Mouse (Mus musculus) MEL (cell line): ENCODE results near the gene Hipk4. TPM values are rescaled to one million over a fixed set of nuclear protein-coding genes. Genes with fewer than 3 reads are reported as not detected.
A peak's percentile ranks its signal among the peaks of the same experiment; 100 is the strongest.

Experiments used
- DNase-seq: peaks from one replicate; pipeline ENCODE4 v3.0.0; 2011; ENCODE audit warnings: low read depth, low spot score
- H3K27ac ChIP-seq: 2 replicates; pipeline ENCODE4 v1.5.1; 2012; ENCODE audit warnings: low read depth, mild to moderate bottlenecking, control low read depth, low read length, moderate library complexity; ENCODE audit not compliant: control insufficient read depth
- H3K27me3 ChIP-seq, 2 experiments: fragments of 150-350 bp in 1 of 2; sonication (generic) in 1 of 2; 2 replicates each; pipeline ENCODE4 v1.6.1; 2012; ENCODE audit warnings: low read length in 2 of 2, mild to moderate bottlenecking in 2 of 2, improper control_type of control experiment in 1 of 2, moderate library complexity in 1 of 2; ENCODE audit not compliant: insufficient read depth in 2 of 2, control insufficient read depth in 1 of 2
- H3K36me3 ChIP-seq, 2 experiments: 2 replicates each; pipeline ENCODE4 v1.6.1; 2012 to 2014; ENCODE audit warnings: low read length in 2 of 2, improper control_type of control experiment in 1 of 2, inconsistent platforms in 1 of 2, mild to moderate bottlenecking in 1 of 2; ENCODE audit not compliant: insufficient read depth in 2 of 2, control insufficient read depth in 1 of 2
- H3K4me1 ChIP-seq, 2 experiments: fragments of 150-350 bp in 1 of 2; sonication (generic) in 1 of 2; 2 replicates each; pipeline ENCODE4 v1.6.1; 2012; ENCODE audit warnings: low read length in 2 of 2, improper control_type of control experiment in 1 of 2, mild to moderate bottlenecking in 1 of 2; ENCODE audit not compliant: insufficient read depth in 2 of 2, control insufficient read depth in 1 of 2
- H3K4me3 ChIP-seq, 2 experiments: fragments of 150-350 bp in 1 of 2; sonication (generic) in 1 of 2; 2 replicates each; pipeline ENCODE4 v1.5.1; 2012; ENCODE audit warnings: low read depth in 2 of 2, low read length in 2 of 2, mild to moderate bottlenecking in 2 of 2, moderate library complexity in 2 of 2, control low read depth in 1 of 2, improper control_type of control experiment in 1 of 2; ENCODE audit not compliant: control insufficient read depth in 1 of 2, insufficient read depth in 1 of 2
- H3K79me2 ChIP-seq: 2 replicates; pipeline ENCODE4 v1.6.1; 2012; ENCODE audit warnings: mild to moderate bottlenecking, low read length, moderate library complexity; ENCODE audit not compliant: control insufficient read depth, poor library complexity, insufficient read depth
- H3K9ac ChIP-seq: 2 replicates; pipeline ENCODE4 v1.6.1; 2012; ENCODE audit warnings: low read depth, mild to moderate bottlenecking, control low read depth, low read length, moderate library complexity; ENCODE audit not compliant: control insufficient read depth, poor library complexity, severe bottlenecking
- H3K9me3 ChIP-seq: fragments of 150-350 bp; sonication (generic); replicated peaks from 2 replicates; pipeline ENCODE4 v1.6.1; 2012; ENCODE audit warnings: mild to moderate bottlenecking, low read length, improper control_type of control experiment, moderate library complexity; ENCODE audit not compliant: insufficient read depth
- BHLHE40 ChIP-seq: IDR thresholded peaks from 2 replicates; pipeline ENCODE4 v1.6.1; 2012; ENCODE audit warnings: low read depth, mild to moderate bottlenecking, inconsistent platforms, low read length, improper control_type of control experiment, borderline replicate concordance
- CHD2 ChIP-seq: IDR thresholded peaks from 2 replicates; pipeline ENCODE4 v1.6.1; 2011; ENCODE audit warnings: low read length, improper control_type of control experiment
- CTCF ChIP-seq, 3 experiments: IDR thresholded peaks in 2 of 3; conservative IDR thresholded peaks in 1 of 3; 2 replicates each; pipeline ENCODE4 v1.5.1; 2011 to 2012; ENCODE audit warnings: low read length in 3 of 3, low read depth in 2 of 3, mild to moderate bottlenecking in 2 of 3, improper control_type of control experiment in 1 of 3, inconsistent platforms in 1 of 3, mixed read lengths in 1 of 3, moderate library complexity in 1 of 3; ENCODE audit not compliant: control insufficient read depth in 1 of 3, insufficient read depth in 1 of 3, poor library complexity in 1 of 3, severe bottlenecking in 1 of 3
- E2F4 ChIP-seq: IDR thresholded peaks from 2 replicates; pipeline ENCODE4 v1.6.1; 2011; ENCODE audit warnings: low read depth, low read length, improper control_type of control experiment, borderline replicate concordance
- ELF1 ChIP-seq: IDR thresholded peaks from 2 replicates; pipeline ENCODE4 v1.6.1; 2014; ENCODE audit warnings: low read depth, mild to moderate bottlenecking, inconsistent platforms, low read length, improper control_type of control experiment, moderate library complexity
- EP300 ChIP-seq, 2 experiments: IDR thresholded peaks; 2 replicates each; pipeline ENCODE4 v1.6.1; 2011; ENCODE audit warnings: improper control_type of control experiment in 2 of 2, low read length in 2 of 2, low read depth in 1 of 2, mild to moderate bottlenecking in 1 of 2
- ETS1 ChIP-seq: IDR thresholded peaks from 2 replicates; pipeline ENCODE4 v1.6.1; 2012; ENCODE audit warnings: low read depth, mild to moderate bottlenecking, inconsistent platforms, low read length, improper control_type of control experiment, moderate library complexity
- GABPA ChIP-seq: IDR thresholded peaks from 2 replicates; pipeline ENCODE4 v1.6.1; 2012; ENCODE audit warnings: low read depth, mild to moderate bottlenecking, inconsistent platforms, low read length, improper control_type of control experiment, moderate library complexity
- KAT2A ChIP-seq: conservative IDR thresholded peaks from 2 replicates; pipeline ENCODE4 v1.6.1; 2012; ENCODE audit warnings: low read depth, low read length, improper control_type of control experiment, inconsistent platforms
- MAFK ChIP-seq: IDR thresholded peaks from 2 replicates; pipeline ENCODE4 v1.6.1; 2011; ENCODE audit warnings: low read depth, mild to moderate bottlenecking, low read length, improper control_type of control experiment, borderline replicate concordance
- MAX ChIP-seq: IDR thresholded peaks from 2 replicates; pipeline ENCODE4 v1.6.1; 2011; ENCODE audit warnings: low read length, improper control_type of control experiment
- MAZ ChIP-seq: IDR thresholded peaks from 2 replicates; pipeline ENCODE4 v1.6.1; 2012; ENCODE audit warnings: low read depth, mild to moderate bottlenecking, inconsistent platforms, low read length, improper control_type of control experiment
- MXI1 ChIP-seq: IDR thresholded peaks from 2 replicates; pipeline ENCODE4 v1.6.1; 2011; ENCODE audit warnings: mild to moderate bottlenecking, low read depth, low read length, improper control_type of control experiment
- MYB ChIP-seq: IDR thresholded peaks from 2 replicates; pipeline ENCODE4 v1.6.1; 2011; ENCODE audit warnings: mild to moderate bottlenecking, low read depth, low read length, improper control_type of control experiment
- NELFE ChIP-seq: IDR thresholded peaks from 2 replicates; pipeline ENCODE4 v1.6.1; 2011; ENCODE audit warnings: low read depth, low read length, improper control_type of control experiment
- NRF1 ChIP-seq: IDR thresholded peaks from 2 replicates; pipeline ENCODE4 v1.6.1; 2014; ENCODE audit warnings: low read depth, mild to moderate bottlenecking, inconsistent platforms, low read length, improper control_type of control experiment, moderate library complexity; ENCODE audit not compliant: poor library complexity, insufficient read depth, severe bottlenecking
- POLR2A ChIP-seq, 2 experiments: IDR thresholded peaks; 2 replicates each; pipeline ENCODE4 v1.6.1; 2011 to 2012; ENCODE audit warnings: low read length in 2 of 2, mild to moderate bottlenecking in 2 of 2, control low read depth in 1 of 2, improper control_type of control experiment in 1 of 2, low read depth in 1 of 2, moderate library complexity in 1 of 2; ENCODE audit not compliant: control insufficient read depth in 1 of 2, insufficient read depth in 1 of 2, poor library complexity in 1 of 2
- POLR2AphosphoS2 ChIP-seq: IDR thresholded peaks from 2 replicates; pipeline ENCODE4 v1.6.1; 2011; ENCODE audit warnings: low read length, improper control_type of control experiment
- RCOR1 ChIP-seq: IDR thresholded peaks from 2 replicates; pipeline ENCODE4 v1.6.1; 2012; ENCODE audit warnings: low read depth, mild to moderate bottlenecking, inconsistent platforms, low read length, improper control_type of control experiment
- SIN3A ChIP-seq: IDR thresholded peaks from 2 replicates; pipeline ENCODE4 v1.6.1; 2012; ENCODE audit warnings: low read length, improper control_type of control experiment, inconsistent platforms
- TCF12 ChIP-seq: IDR thresholded peaks from 2 replicates; pipeline ENCODE4 v1.6.1; 2014; ENCODE audit warnings: low read depth, mild to moderate bottlenecking, inconsistent platforms, low read length, improper control_type of control experiment, moderate library complexity
- UBTF ChIP-seq: IDR thresholded peaks from 2 replicates; pipeline ENCODE4 v1.6.1; 2012; ENCODE audit warnings: low read depth, mild to moderate bottlenecking, inconsistent platforms, low read length, improper control_type of control experiment, moderate library complexity, borderline replicate concordance; ENCODE audit not compliant: insufficient read depth
- USF1 ChIP-seq: IDR thresholded peaks from 2 replicates; pipeline ENCODE4 v1.6.1; 2014; ENCODE audit warnings: low read depth, mild to moderate bottlenecking, inconsistent platforms, low read length, improper control_type of control experiment, moderate library complexity
- USF2 ChIP-seq, 2 experiments: IDR thresholded peaks; 2 replicates each; pipeline ENCODE4 v1.6.1; 2011 to 2012; ENCODE audit warnings: improper control_type of control experiment in 2 of 2, low read length in 2 of 2, borderline replicate concordance in 1 of 2, inconsistent platforms in 1 of 2, low read depth in 1 of 2, mild to moderate bottlenecking in 1 of 2; ENCODE audit not compliant: insufficient read depth in 1 of 2
- ZC3H11A ChIP-seq: IDR thresholded peaks from 2 replicates; pipeline ENCODE4 v1.6.1; 2012; ENCODE audit warnings: low read depth, mild to moderate bottlenecking, inconsistent platforms, low read length, improper control_type of control experiment
- ZKSCAN1 ChIP-seq: IDR thresholded peaks from 2 replicates; pipeline ENCODE4 v1.6.1; 2012; ENCODE audit warnings: low read depth, mild to moderate bottlenecking, inconsistent platforms, low read length, improper control_type of control experiment, moderate library complexity
- ZMIZ1 ChIP-seq: IDR thresholded peaks from 2 replicates; pipeline ENCODE4 v1.6.1; 2012; ENCODE audit warnings: low read depth, mild to moderate bottlenecking, inconsistent platforms, low read length, improper control_type of control experiment, moderate library complexity
- polyA plus RNA-seq, 2 experiments: library from polyadenylated mRNA; stranded (reverse) in 1 of 2; unstranded in 1 of 2; fragments of >175 nt in 1 of 2; fragments of >200 nt in 1 of 2; gene quantifications; 2 replicates each; pipeline versions ENCODE4 v1.2.1 to v1.2.4; 2012; ENCODE audit warnings: low replicate concordance in 2 of 2, low read depth in 1 of 2; ENCODE audit not compliant: insufficient read length in 2 of 2, insufficient read depth in 1 of 2, missing spikeins in 1 of 2
- total RNA-seq: library from RNA; depleted of rRNA; stranded (reverse); fragments of 300-350 nt; gene quantifications from 2 replicates; pipeline ENCODE4 v1.2.3, GENCODE M21; 2012

Hipk4 gene
- total and polyA plus RNA-seq, 3 experiments, result 0.26 TPM; not detected in 2

- H3K4me1 ChIP-seq, result peaks cover 2 to 28% of the 10 kb centered on the region in 2 experiments
- no peak overlapping the region for H3K27ac ChIP-seq
- no peak overlapping the region for H3K9ac ChIP-seq
- H3K36me3 ChIP-seq, result peaks cover 0 to 9% of the 10 kb centered on the region in 2 experiments; a peak in 2 of 4 replicates
- no peaks in the 10 kb centered on the region for H3K9me3 ChIP-seq
- no peak for TF ChIP-seq KAT2A
- no peaks in the 10 kb centered on the region for H3K27me3 ChIP-seq
- no peak overlapping the region for H3K4me3 ChIP-seq
- no peaks in the 10 kb centered on the region; the same call in 1 of the 2 replicates for H3K79me2 ChIP-seq
- DNase-seq, result no peak
These were observed 18.4 kb downstream of the Hipk4 start for GRCm38 (mm10) chr7:27541431-27541830.

GRCm38 (mm10) chr7:27541922-27542321 lies 18.9 kb downstream of the Hipk4 start:
- Histone ChIP-seq H3K4me1 (peaks cover 2 to 28% of the 10 kb centered on the region in 2 experiments), H3K4me3 (peak overlapping the region; percentile 65 to 91)

GRCm38 (mm10) chr7:27542392-27543033 lies 19.4 kb downstream of the Hipk4 start:
- peaks cover 0 to 9% of the 10 kb centered on the region in 2 experiments; a peak in 2 of 4 replicates for H3K36me3 ChIP-seq
- peak overlapping the region; percentile 65 to 91 for H3K4me3 ChIP-seq
- no peaks in the 10 kb centered on the region for H3K9me3 ChIP-seq
- peak overlapping the region; percentile 24; the same call in 1 of the 2 replicates for H3K27ac ChIP-seq
- peak overlapping the region; percentile 69 for H3K9ac ChIP-seq
- H3K27me3 ChIP-seq, result no peaks in the 10 kb centered on the region
- H3K4me1 ChIP-seq, result peaks cover 2 to 28% of the 10 kb centered on the region in 2 experiments
- peak; percentile 93 for DNase-seq
- no peaks in the 10 kb centered on the region; the same call in 1 of the 2 replicates for H3K79me2 ChIP-seq
- TF ChIP-seq POLR2A (IDR thresholded peaks at IDR 0.05; ENCODE audit: control insufficient read depth in 1 of 2, insufficient read depth in 1 of 2, low read depth in 1 of 2, low read length in 2 of 2, poor library complexity in 1 of 2) (peak; percentile 41 to 71; a peak in 3 of 4 replicates), CTCF (IDR thresholded peaks at IDR 0.05 in 2 of 3, conservative IDR thresholded peaks at IDR 0.05 in 1 of 3; ENCODE audit: control insufficient read depth in 1 of 3, insufficient read depth in 1 of 3, low read depth in 2 of 3, low read length in 3 of 3, poor library complexity in 1 of 3, severe bottlenecking in 1 of 3) (no peak), MXI1 (no peak), ZMIZ1 (peak; percentile 59; the same call in 1 of the 2 replicates), E2F4 (no peak), BHLHE40 (no peak), SIN3A (peak; percentile 60; the same call in 1 of the 2 replicates), KAT2A (no peak), NRF1 (peak; percentile 92), NELFE (peak; percentile 57), POLR2AphosphoS2 (peak; percentile 24; the same call in 1 of the 2 replicates), USF2 (IDR thresholded peaks at IDR 0.05; ENCODE audit: borderline replicate concordance in 1 of 2, insufficient read depth in 1 of 2, low read depth in 1 of 2, low read length in 2 of 2) (no peak), ELF1 (no peak), ZC3H11A (no peak), USF1 (no peak), TCF12 (peak; percentile 49)

More at GRCm38 (mm10) chr7:27541922-27542321, 18.9 kb downstream of the Hipk4 start:
- H3K9me3 ChIP-seq, result no peaks in the 10 kb centered on the region
- H3K79me2 ChIP-seq, result no peaks in the 10 kb centered on the region; the same call in 1 of the 2 replicates
- peak overlapping the region; percentile 59 for H3K9ac ChIP-seq
- DNase-seq, result no peak
- H3K36me3 ChIP-seq, result peaks cover 0 to 9% of the 10 kb centered on the region in 2 experiments; a peak in 2 of 4 replicates
- no peaks in the 10 kb centered on the region for H3K27me3 ChIP-seq
- H3K27ac ChIP-seq, result no peak overlapping the region
- TF ChIP-seq GABPA, result no peak
- TF ChIP-seq ELF1, result no peak
- no peak for TF ChIP-seq NRF1
- TF ChIP-seq CTCF (IDR thresholded peaks at IDR 0.05 in 2 of 3, conservative IDR thresholded peaks at IDR 0.05 in 1 of 3; ENCODE audit: control insufficient read depth in 1 of 3, insufficient read depth in 1 of 3, low read depth in 2 of 3, low read length in 3 of 3, poor library complexity in 1 of 3, severe bottlenecking in 1 of 3), result no peak
- no peak for TF ChIP-seq MAZ
- no peak for TF ChIP-seq RCOR1
- no peak for TF ChIP-seq POLR2A (IDR thresholded peaks at IDR 0.05; ENCODE audit: control insufficient read depth in 1 of 2, insufficient read depth in 1 of 2, low read depth in 1 of 2, low read length in 2 of 2, poor library complexity in 1 of 2)
- no peak for TF ChIP-seq MAX
- no peak for TF ChIP-seq UBTF
- no peak for TF ChIP-seq USF1
- TF ChIP-seq NELFE, result no peak
- TF ChIP-seq ZC3H11A, result no peak
- no peak for TF ChIP-seq MAFK
- TF ChIP-seq SIN3A, result no peak
- no peak for TF ChIP-seq MYB
- TF ChIP-seq EP300 (IDR thresholded peaks at IDR 0.05; ENCODE audit: low read depth in 1 of 2, low read length in 2 of 2), result no peak
- no peak for TF ChIP-seq CHD2
- no peak for TF ChIP-seq ZKSCAN1
- TF ChIP-seq ETS1, result no peak
